Mouse (Mus musculus) forebrain, embryonic 12.5 days (tissue): ENCODE results near the gene Kcnd3. TPM values are rescaled to one million over a fixed set of nuclear protein-coding genes. Genes with fewer than 3 reads are reported as not detected.

Source experiments
- ATAC-seq: fragments of 200-750 bp; cut with Nextera tagmentation; 2 replicates; pipeline ENCODE4 v1.8.0; 2017; ENCODE audit warnings: moderate TSS enrichment; ENCODE audit not compliant: low FRiP score
- H3K27ac ChIP-seq: fragments of 300-500 bp; sonication (generic); 2 replicates; pipeline ENCODE4 v1.5.1; 2016; ENCODE audit warnings: mild to moderate bottlenecking
- H3K27me3 ChIP-seq: fragments of 300-500 bp; sonication (generic); 2 replicates; pipeline ENCODE4 v1.6.1; 2016; ENCODE audit warnings: mild to moderate bottlenecking
- H3K36me3 ChIP-seq: fragments of 300-500 bp; sonication (generic); replicated peaks from 2 replicates; pipeline ENCODE4 v1.6.1; 2016; ENCODE audit warnings: mild to moderate bottlenecking
- H3K4me1 ChIP-seq: fragments of 300-500 bp; sonication (generic); 2 replicates; pipeline ENCODE4 v1.6.1; 2016
- H3K4me2 ChIP-seq: fragments of 300-500 bp; sonication (generic); 2 replicates; pipeline ENCODE4 v1.6.1; 2016; ENCODE audit warnings: mild to moderate bottlenecking, moderate library complexity
- H3K4me3 ChIP-seq: fragments of 300-500 bp; sonication (generic); replicated peaks from 2 replicates; pipeline ENCODE4 v1.5.1; 2016; ENCODE audit warnings: mild to moderate bottlenecking
- H3K9ac ChIP-seq: fragments of 300-500 bp; sonication (generic); 2 replicates; pipeline ENCODE4 v1.6.1; 2016; ENCODE audit warnings: mild to moderate bottlenecking
- H3K9me3 ChIP-seq: fragments of 300-500 bp; sonication (generic); 2 replicates; pipeline ENCODE4 v1.6.1; 2016
- WGBS: fragments of 180-500 bp; shearing (Covaris S2); methylation state at CpG from one replicate; pipeline ENCODE4 v1.1.7; 2016; 5-methylcytosine and 5-hydroxymethylcytosine counted together
- polyA plus RNA-seq: library from polyadenylated mRNA; unstranded; fragments of >200 nt; fragmentation: Nextera tagmentation; extraction: Ambion mirVana; gene quantifications from 2 replicates; pipeline ENCODE4 v1.2.1, GENCODE M21; 2016

Kcnd3 gene
- polyA plus RNA-seq, 1 experiment from 2014 or later, result 3.5 TPM

DNA sequence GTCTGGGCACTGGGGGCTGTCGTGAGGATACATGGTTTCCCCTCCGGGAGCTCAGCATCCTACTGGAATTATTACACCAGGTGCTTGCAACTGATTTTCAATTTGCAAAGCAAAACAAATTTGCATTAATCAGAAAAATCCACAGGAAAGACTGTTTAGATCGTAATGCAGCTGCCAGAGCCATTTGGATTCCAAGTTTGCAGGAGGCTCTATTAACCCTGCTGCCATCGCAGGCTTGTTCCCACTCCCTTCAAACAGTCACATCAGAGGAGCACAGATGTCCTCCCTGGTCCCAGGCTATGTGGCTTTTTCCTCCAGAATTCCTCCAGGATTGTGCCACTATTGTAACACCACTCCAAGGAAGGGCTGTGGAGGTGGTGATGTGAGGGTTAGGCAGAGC is 54.5 kb downstream of the Kcnd3 start:
- Histone ChIP-seq H3K9ac (no peak overlapping the region), H3K4me1 (peaks cover 17% of the 10 kb centered on the region), H3K9me3 (no peaks in the 10 kb centered on the region), H3K36me3 (no peaks in the 10 kb centered on the region), H3K4me3 (no peak overlapping the region), H3K27me3 (no peaks in the 10 kb centered on the region), H3K4me2 (no peak overlapping the region), H3K27ac (peak overlapping the region; percentile 43; the same call in 1 of the 2 replicates)
- WGBS, result 81% methylated on average over 4 of the region's 4 CpGs
- no peak for ATAC-seq

DNA sequence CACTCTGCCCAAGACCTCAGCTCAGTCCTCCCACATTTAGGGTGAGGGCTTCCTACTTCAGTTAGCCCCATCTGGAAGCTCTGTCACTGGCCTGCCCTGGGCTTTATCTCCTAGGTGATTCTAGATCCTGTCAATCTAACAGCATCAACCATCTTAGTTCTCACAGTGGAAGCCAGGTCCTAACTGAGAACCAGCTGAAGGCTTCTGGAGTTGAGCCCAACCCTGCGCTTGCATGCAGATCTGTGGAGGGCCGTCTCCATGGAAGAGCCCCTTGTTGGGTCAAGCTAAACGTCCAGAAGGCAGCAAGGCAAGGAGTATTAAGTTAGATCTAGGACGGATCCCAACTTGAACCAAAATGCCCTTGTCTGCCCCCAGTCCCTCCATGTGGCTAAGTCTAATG is 57.2 kb downstream of the Kcnd3 start:
- Histone ChIP-seq H3K27ac (no peak overlapping the region), H3K9ac (no peak overlapping the region), H3K4me3 (no peak overlapping the region), H3K36me3 (no peaks in the 10 kb centered on the region), H3K4me1 (peaks cover 23% of the 10 kb centered on the region), H3K9me3 (no peaks in the 10 kb centered on the region), H3K27me3 (no peaks in the 10 kb centered on the region), H3K4me2 (no peak overlapping the region)
- no peak for ATAC-seq
- WGBS, result 85% methylated on average over 4 of the region's 4 CpGs

DNA sequence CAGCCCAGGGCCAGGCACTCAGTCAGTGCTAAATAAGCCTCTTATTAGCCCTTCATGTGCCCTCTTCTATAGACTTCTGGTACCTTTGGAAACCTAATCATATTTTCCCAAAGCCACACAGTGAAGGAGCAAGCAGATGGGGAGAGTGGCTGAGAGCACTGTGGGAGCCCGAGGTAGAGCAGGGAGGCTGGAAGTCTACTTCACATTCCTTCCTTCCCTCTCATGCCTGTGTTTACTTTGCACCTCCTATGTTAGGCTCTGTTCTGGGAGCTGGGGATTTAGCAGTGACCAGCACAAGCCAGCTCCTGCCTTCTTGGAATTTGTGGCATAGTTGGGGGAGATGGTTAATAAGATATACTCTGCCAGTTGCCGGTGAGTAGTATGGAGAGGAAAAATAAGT is 59.7 kb downstream of the Kcnd3 start:
- no peak for ATAC-seq
- WGBS, result 72% methylated on average over 2 of the region's 2 CpGs
- H3K4me1 ChIP-seq, result peaks cover 9% of the 10 kb centered on the region

DNA sequence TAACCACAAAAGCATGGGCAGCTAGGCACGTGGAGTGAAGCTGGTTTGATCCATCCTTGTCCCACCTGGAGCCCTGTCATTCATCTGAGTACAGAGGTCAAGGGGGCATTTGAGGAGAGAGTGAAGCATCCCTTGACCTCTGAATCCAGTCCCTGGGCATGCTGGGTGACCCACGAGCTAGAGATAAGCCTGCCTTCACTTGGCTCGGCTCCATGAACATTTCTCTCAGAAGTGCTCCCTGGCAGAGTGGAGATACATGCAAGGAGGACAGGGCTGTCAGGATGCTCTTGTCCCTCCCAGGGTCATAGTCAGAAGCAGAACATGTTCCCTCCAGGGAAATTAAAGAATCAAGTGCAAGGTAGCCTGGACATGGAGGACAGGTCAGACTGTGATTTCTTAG is 62.1 kb downstream of the Kcnd3 start:
- Histone ChIP-seq H3K27ac (no peak overlapping the region), H3K9ac (no peak overlapping the region), H3K4me3 (no peak overlapping the region), H3K27me3 (no peaks in the 10 kb centered on the region), H3K36me3 (no peaks in the 10 kb centered on the region), H3K9me3 (no peaks in the 10 kb centered on the region), H3K4me2 (no peak overlapping the region), H3K4me1 (peaks cover 9% of the 10 kb centered on the region)
- 72% methylated on average over 3 of the region's 3 CpGs for WGBS
- no peak for ATAC-seq

More for the DNA sequence above, 59.7 kb downstream of the Kcnd3 start:
- no peak overlapping the region for H3K9ac ChIP-seq
- no peak overlapping the region for H3K4me2 ChIP-seq
- no peak overlapping the region for H3K27ac ChIP-seq
- no peaks in the 10 kb centered on the region for H3K36me3 ChIP-seq
- H3K9me3 ChIP-seq, result no peaks in the 10 kb centered on the region
- H3K4me3 ChIP-seq, result no peak overlapping the region
- H3K27me3 ChIP-seq, result no peaks in the 10 kb centered on the region

DNA sequence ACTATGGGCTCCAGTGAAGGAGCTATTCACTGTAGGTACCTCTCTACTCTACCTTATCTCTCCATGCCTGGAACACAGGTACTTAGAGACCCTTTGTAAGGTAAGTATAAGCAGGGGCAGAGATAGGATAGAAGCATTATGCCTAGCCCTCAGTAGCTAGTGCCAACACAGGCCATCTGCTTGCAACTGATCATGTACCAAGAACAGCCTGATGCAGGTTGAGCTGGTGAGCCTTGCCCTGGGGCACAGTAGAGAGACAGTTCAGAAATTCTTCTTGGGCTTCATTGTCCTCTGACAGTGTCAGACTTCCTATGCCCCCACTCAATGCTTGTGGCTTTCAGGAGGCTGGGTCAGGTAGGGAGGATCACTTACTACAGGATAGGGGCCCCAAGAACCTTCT is 62.9 kb downstream of the Kcnd3 start:
- ATAC-seq, result no peak
- Histone ChIP-seq H3K27me3 (no peaks in the 10 kb centered on the region), H3K9ac (no peak overlapping the region), H3K9me3 (no peaks in the 10 kb centered on the region), H3K27ac (no peak overlapping the region), H3K36me3 (no peaks in the 10 kb centered on the region), H3K4me1 (peaks cover 9% of the 10 kb centered on the region), H3K4me2 (no peak overlapping the region), H3K4me3 (no peak overlapping the region)

DNA sequence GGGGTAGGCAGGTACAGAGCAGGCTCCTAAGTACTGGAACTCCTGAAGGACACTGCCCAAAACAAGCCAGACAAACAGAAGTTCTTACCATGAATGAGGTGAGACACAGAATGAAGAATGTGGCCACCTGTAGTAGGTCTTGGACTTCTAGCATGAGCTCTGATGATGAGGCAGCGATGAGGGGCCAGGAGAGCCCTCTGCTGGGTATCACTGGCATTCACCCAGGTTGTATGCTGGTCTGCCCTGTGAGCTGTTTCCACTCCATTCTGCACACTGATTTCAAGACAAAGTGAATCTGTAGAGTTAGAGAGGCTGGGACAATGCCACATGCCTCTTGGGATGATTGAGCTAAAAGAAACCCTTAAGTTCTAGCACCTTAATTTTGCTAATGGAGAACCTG is 63.5 kb downstream of the Kcnd3 start:
- Histone ChIP-seq H3K9ac (no peak overlapping the region), H3K27ac (no peak overlapping the region), H3K36me3 (no peaks in the 10 kb centered on the region), H3K27me3 (no peaks in the 10 kb centered on the region), H3K4me1 (peaks cover 6% of the 10 kb centered on the region; the same call in 1 of the 2 replicates), H3K4me3 (no peak overlapping the region), H3K4me2 (no peak overlapping the region), H3K9me3 (no peaks in the 10 kb centered on the region)
- no peak for ATAC-seq
- 93% methylated on average over 1 of the region's 1 CpGs for WGBS

DNA sequence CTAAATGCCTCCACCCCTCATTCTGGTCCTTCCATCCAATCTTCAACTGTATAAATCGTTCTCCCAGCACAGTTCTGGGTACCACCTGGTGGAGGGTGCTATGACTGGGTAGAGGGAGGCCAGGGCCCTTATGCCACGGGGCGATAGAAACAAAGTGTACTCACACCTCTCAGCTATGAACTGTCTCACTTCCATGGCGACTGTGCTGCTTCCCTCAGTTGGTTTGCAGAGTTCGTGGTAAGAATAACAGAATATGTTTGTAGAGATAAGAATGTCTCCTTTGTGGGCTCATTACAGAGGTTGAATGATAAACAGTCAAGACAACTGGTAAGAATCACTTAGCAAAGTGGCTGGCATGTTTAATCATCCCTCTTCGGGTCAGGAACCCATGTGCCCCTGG is 68.3 kb downstream of the Kcnd3 start:
- no peak for ATAC-seq
- Histone ChIP-seq H3K27me3 (no peaks in the 10 kb centered on the region), H3K4me2 (no peak overlapping the region), H3K4me3 (no peak overlapping the region), H3K4me1 (0 out of 2 replicates have a peak, but pooled peaks cover 2% of the 10 kb centered on the region), H3K27ac (no peak overlapping the region), H3K9ac (no peak overlapping the region), H3K9me3 (no peaks in the 10 kb centered on the region), H3K36me3 (no peaks in the 10 kb centered on the region)
- 87% methylated on average over 6 of the region's 6 CpGs for WGBS

DNA sequence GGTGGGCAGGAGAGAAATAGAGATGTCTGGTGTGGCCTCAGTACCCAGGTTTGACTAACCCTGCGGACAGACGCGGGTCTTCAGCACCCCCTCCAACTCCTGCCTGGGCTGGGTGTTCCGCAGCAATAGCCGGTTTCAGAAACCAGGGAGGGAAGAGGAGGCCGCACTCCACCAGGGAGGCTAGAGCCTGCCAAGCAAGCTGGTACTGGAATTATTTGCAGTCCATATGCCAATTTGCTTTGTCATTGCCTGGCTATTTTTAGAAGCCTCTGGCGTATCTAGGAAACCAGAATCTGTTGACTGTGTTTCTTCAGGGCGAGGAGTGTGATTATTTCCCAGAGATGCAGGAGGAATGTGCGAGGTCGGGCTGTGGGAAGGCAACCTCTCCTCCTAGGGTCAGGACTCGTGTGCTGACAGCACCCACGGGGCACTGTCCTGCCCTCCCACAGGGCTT is 69.1 kb downstream of the Kcnd3 start:
- Histone ChIP-seq H3K27me3 (no peaks in the 10 kb centered on the region), H3K36me3 (no peaks in the 10 kb centered on the region), H3K27ac (peak overlapping the region; percentile 53; the same call in 1 of the 2 replicates), H3K9me3 (no peaks in the 10 kb centered on the region), H3K4me2 (no peak overlapping the region), H3K4me3 (no peak overlapping the region), H3K9ac (no peak overlapping the region), H3K4me1 (0 out of 2 replicates have a peak, but pooled peaks cover 2% of the 10 kb centered on the region)
- 78% methylated on average over 12 of the region's 12 CpGs for WGBS
- ATAC-seq, result peak; percentile 27; the same call in 1 of the 2 replicates

DNA sequence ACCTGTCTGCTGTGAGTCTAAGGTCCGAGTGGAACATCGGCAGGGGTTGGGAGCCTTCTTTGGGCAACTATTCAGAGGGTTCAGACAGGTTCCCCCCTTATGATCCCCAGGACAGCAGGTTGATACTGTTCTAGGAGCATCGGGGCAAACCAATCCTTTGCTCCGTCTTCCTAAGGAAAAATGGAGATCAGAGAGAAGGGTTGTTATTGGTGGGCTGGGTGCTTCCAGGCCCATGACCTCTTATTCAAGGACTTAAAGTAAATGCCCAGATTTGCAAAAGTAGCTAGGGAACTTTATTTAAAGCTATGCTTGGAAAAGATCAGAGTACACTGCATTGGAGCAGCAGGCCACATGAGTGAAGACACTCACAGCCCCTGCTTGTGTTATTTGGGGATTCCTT is 69.5 kb downstream of the Kcnd3 start:
- WGBS, result 86% methylated on average over 4 of the region's 4 CpGs
- H3K4me1 ChIP-seq, result 0 out of 2 replicates have a peak, but pooled peaks cover 2% of the 10 kb centered on the region
- H3K27ac ChIP-seq, result peak overlapping the region; percentile 13; the same call in 1 of the 2 replicates
- no peaks in the 10 kb centered on the region for H3K9me3 ChIP-seq
- H3K4me2 ChIP-seq, result no peak overlapping the region
- H3K4me3 ChIP-seq, result no peak overlapping the region
- no peak for ATAC-seq
- no peaks in the 10 kb centered on the region for H3K27me3 ChIP-seq
- H3K9ac ChIP-seq, result no peak overlapping the region
- H3K36me3 ChIP-seq, result no peaks in the 10 kb centered on the region

DNA sequence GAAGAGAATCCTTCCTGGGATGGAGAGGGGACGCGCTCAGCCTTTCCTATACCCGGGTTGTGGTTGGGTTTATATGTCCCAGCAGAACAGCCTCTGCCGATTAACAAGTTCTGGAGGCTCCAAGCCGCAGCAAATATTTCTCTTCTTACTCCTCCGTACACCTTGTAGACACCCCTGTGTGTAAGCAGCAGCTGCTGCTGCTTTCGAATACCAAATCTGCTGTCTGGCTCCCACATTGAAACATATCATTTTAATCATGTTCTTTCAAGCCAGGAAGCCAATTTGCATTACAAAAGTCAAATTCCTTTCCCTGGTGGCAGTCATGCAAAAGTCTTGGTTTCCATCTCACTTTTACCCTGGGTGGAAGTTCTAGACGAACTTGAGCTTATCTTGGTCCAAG is 76.7 kb downstream of the Kcnd3 start:
- Histone ChIP-seq H3K4me2 (no peak overlapping the region), H3K27ac (peak overlapping the region; percentile 84), H3K4me1 (peaks cover 54% of the 10 kb centered on the region), H3K36me3 (no peaks in the 10 kb centered on the region), H3K9ac (no peak overlapping the region), H3K9me3 (no peaks in the 10 kb centered on the region), H3K4me3 (no peak overlapping the region), H3K27me3 (no peaks in the 10 kb centered on the region)
- WGBS, result 55% methylated on average over 8 of the region's 8 CpGs
- ATAC-seq, result no peak

DNA sequence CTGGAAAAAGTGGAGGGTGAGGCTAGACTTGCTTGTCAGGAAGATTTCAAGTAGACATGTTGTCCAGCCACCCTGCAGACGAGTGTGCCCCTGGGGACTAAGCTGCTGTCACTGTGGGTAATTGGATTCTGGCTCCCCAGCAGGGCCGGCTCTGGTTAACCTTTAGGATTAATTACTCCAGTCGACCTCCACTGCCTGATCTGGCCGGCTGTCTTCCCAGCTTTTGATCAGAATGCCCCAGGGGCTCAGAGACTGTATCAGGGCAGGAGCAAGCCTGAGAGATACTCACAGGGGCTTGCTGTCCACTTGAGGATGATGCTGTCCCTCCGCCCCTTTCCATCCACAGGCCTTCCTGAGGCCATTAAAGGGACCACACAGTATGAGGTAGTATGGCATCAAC is 77.6 kb downstream of the Kcnd3 start:
- H3K9ac ChIP-seq, result no peak overlapping the region
- peaks cover 54% of the 10 kb centered on the region for H3K4me1 ChIP-seq
- ATAC-seq, result peak; percentile 42
- H3K27me3 ChIP-seq, result no peaks in the 10 kb centered on the region
- no peak overlapping the region for H3K4me2 ChIP-seq
- H3K27ac ChIP-seq, result peak overlapping the region; percentile 84
- no peaks in the 10 kb centered on the region for H3K36me3 ChIP-seq
- H3K4me3 ChIP-seq, result no peak overlapping the region
- no peaks in the 10 kb centered on the region for H3K9me3 ChIP-seq
- 6% methylated on average over 5 of the region's 5 CpGs for WGBS

DNA sequence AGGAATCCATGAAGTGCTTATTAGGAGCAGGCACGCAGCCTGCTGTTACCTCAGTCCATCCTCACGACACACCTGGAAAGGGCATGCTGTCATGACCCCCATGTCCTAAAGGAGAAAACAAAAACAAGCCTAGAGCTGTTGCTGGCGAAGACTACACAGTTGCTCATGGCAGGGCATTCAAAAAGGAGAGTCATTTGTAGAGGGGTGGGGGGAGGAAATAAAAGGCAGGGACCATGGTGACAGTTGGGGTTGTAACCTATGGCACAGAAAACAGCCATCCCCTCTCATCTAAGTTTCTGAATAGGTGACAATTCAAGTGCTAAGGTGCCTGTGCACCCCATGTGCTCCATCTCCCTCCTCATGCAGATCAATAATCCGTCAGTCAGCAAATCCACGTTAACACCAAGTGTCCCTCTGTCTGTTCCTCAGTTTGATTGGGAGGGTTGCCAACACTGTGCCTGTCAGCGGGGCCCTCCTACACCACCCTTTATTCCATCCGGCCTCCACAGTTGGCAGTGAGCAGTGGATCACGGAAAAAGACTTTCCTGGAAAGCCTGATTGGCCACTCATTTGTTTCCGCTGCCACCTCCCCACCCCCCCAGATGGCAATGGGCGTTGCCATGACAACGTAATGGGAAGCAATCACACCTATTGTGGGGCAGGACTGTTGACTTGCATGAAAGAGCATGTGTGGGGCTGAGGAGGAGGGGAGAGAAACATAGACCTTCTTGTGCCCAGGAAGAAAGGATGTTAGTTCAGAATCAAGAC is 78.4 kb downstream of the Kcnd3 start:
- 15% methylated on average over 11 of the region's 11 CpGs for WGBS
- peak; percentile 93 for ATAC-seq
- H3K9me3 ChIP-seq, result no peaks in the 10 kb centered on the region
- no peaks in the 10 kb centered on the region for H3K27me3 ChIP-seq
- H3K36me3 ChIP-seq, result no peaks in the 10 kb centered on the region
- H3K9ac ChIP-seq, result no peak overlapping the region; the same call in 1 of the 2 replicates
- H3K4me2 ChIP-seq, result peak overlapping the region; percentile 45
- H3K4me3 ChIP-seq, result no peak overlapping the region
- H3K4me1 ChIP-seq, result peaks cover 54% of the 10 kb centered on the region
- peak overlapping the region; percentile 84 for H3K27ac ChIP-seq

DNA sequence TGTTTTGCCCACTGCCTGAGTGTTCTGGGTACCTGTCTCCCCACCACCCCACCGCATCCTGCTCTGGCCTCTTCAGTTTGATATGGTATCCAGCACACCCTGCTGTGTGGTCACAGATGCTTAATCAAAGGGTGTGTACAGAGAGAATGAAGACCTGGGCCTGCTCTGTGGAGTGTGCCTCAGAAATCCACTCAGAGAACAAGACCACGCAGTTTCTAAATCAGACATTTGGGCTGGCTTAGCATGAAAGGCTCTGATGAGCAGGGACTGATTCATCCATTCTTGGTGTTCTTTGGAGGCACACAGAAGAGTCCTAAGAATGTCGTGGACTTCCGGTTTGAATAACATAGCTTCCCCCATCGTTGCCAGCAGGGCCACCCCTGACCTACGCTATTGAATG is 86.3 kb downstream of the Kcnd3 start:
- Histone ChIP-seq H3K27ac (peak overlapping the region; percentile 74; the same call in 1 of the 2 replicates), H3K4me2 (peak overlapping the region; percentile 17; the same call in 1 of the 2 replicates), H3K4me1 (peaks cover 21% of the 10 kb centered on the region), H3K27me3 (0 out of 2 replicates have a peak, but pooled peaks cover 3% of the 10 kb centered on the region), H3K36me3 (no peaks in the 10 kb centered on the region), H3K4me3 (no peak overlapping the region), H3K9ac (no peak overlapping the region), H3K9me3 (no peaks in the 10 kb centered on the region)
- no peak; the same call in 1 of the 2 replicates for ATAC-seq
- 60% methylated on average over 6 of the region's 6 CpGs for WGBS
